Mouse (Mus musculus) layer of hippocampus, postnatal 36 days (tissue): ENCODE results near the gene Samm50. TPM values are rescaled to one million over a fixed set of nuclear protein-coding genes. Genes with fewer than 3 reads are reported as not detected.
"Not testable (repeated sequence)": the region's sequence is repeated elsewhere in the genome, so short reads cannot be mapped to it uniquely, and the experiment has no call there.

Experiments used
- DNase-seq, 2 experiments: peaks; one replicate each; pipeline ENCODE4 v3.0.0; 2022
- total RNA-seq, 2 experiments: library from RNA; stranded (reverse); gene quantifications; 2 replicates each; pipeline ENCODE4 v1.2.3; 2021

The Samm50 gene
- 10 to 100 TPM; 93.0 to 93.1 TPM for total RNA-seq

DNA sequence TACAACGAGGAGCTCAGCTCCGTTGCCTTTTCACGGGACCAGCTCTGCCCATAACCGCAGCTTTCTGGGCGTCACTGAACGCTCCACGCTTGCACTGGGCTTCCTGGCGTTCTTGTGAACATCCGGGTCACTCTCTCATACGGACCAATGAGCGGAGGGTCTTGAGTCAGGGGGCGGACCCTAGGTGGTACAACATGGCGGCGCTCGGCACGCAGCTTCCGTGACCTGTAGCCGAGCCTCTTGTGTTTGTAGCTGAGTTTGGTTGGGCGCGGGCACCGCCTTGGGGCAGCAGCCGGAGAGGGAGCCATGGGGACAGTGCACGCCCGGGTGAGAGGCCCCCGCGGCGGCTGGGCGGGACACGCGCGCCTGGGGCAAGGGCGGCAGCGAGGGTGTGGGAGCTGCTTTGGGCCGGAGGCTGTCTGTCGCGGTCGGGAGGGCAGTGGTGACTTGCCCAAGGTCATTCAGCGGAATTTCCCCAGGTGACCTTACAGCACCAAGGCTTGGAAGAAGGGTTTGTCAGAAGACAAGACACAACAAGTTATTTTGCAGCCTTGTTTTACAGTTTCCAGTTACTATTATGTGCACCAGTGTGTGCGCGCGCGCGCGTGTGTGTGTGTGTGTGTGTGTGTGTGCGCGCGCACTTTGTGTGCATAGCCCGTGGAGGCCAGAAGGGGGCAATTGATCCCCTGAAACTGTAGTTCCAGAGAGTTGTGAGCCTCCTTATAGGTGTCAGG lies at the start of gene Samm50:
Gene Samm50, plus strand, starts transcription at position 184 of the 734 bp plus-strand sequence.
- DNase-seq, result peak; percentile 91 to 92

- DNase-seq, result no peak
These were observed 35.9 kb upstream of the Samm50 start for GRCm38 (mm10) chr15:84156158-84156557.

- not testable (repeated sequence) for DNase-seq
These were observed 34.5 kb upstream of the Samm50 start for GRCm38 (mm10) chr15:84157530-84157929.

DNA sequence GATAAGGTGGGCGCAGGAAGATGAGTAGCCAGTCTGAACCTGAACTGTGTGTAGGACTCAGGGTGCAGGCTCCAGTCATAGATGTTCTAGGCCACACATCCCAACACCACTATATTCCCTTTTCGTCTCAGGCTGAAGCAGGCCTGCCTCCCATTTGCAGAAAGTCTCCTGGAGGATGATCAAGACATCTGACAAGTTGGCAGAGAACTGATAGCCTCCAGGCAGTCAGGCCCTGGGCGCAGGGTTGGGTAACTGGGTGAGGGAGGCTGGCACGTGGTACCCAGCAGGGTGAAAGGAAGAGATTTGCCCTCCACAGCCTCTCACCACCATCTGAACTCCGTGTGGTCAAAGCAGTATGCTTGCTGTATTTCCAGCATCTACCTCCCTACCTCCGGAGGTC lies 30.2 kb upstream of the Samm50 start:
- no peak for DNase-seq

DNA sequence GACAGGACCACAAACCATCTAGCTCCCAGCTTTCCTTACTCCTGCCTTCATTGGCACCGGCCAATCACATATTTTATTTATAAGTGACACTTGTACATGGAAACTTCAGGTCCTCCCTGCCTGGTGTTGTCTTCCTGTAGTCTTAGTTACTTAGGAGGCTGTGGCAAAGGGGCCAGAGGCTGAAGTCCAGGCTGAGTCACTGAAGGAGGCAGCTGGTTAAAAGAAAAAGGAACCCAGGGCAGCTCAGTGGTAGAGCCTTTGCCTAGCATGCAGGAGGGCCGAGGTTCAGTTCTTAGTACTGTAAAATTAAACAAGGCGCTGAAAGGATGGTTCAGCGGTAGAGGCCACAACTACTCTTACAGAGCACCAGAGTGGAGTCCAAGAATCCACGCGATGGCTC lies 25.2 kb upstream of the Samm50 start:
- DNase-seq, result no peak

GRCm38 (mm10) chr15:84167600-84167999 lies 24.4 kb upstream of the Samm50 start, which contains the start of gene Pnpla3:
Pnpla3 (plus strand) TSS chr15:84167837.
- peak; percentile 96 for DNase-seq

- DNase-seq, result no peak
These were observed 23.6 kb upstream of the Samm50 start for GRCm38 (mm10) chr15:84168170-84169161.

DNA sequence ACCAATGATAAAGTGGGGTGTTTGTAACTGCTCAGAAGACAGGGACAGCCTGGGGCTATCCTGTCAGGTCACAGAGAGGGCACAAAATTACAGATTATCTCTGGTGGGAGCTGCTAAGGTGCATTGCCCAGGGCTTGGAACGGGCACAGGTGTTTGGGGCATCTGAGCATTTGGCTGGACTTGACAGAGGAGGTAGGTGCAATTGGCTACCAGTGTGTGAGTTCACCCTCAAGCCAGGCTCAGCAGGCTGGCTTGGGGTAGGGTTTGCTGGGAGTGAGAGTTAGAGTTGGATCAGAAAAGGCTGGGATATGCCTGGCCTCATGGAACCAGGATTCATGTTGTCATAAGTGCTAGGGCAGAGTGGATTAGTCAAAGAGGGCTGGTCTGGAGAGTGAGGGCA lies 22.5 kb upstream of the Samm50 start:
- no peak for DNase-seq

GRCm38 (mm10) chr15:84171166-84171565 lies 20.9 kb upstream of the Samm50 start:
- DNase-seq, result no peak

GRCm38 (mm10) chr15:84178733-84179132 lies 13.3 kb upstream of the Samm50 start:
- peak; percentile 32 to 35 for DNase-seq

- DNase-seq, result no peak
These were observed 10.0 kb upstream of the Samm50 start for GRCm38 (mm10) chr15:84182000-84182399.

GRCm38 (mm10) chr15:84183967-84184366 lies 8.1 kb upstream of the Samm50 start:
- DNase-seq, result no peak

DNA sequence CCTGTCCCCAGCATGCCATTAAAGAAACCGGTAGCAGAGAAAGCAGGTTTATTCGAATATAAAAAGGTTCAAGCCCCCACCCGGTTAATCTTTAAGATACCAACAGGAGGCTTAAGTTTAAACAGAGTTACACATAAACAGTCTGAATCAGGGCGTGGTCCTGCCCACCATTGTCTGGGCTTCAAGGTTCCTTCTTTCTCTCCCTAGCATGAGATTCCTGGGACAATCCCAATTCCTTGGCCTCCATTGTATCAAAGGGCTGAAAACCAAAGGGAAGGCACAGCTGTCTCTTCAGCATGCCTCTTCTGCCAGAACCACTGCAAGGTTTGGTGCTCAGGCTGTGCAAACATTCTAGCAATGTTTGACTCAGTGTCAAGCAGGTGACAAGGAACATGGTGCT lies 5.8 kb upstream of the Samm50 start:
- DNase-seq, result no peak

- DNase-seq, result no peak
These were observed 3.0 kb upstream of the Samm50 start for GRCm38 (mm10) chr15:84188887-84189530.

DNA sequence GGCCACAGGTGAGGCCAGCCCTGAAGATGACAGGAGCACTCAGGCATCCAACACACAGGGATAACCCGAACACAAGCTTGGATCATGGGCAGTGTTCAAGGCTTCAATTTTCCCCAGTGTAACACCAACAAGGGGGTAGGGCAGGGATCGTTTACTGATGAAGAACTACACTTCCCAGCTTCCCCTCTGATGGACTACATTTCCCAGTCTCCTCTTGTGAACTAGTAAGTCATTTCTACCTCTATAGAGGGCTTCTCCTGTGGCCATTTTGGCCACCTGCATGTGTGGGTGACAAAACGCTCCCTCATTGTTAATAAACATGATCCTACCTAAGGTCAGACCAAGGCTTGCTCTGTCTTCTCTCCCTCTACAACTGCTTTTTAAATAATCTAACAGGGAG lies 2.2 kb upstream of the Samm50 start:
- no peak for DNase-seq

DNA sequence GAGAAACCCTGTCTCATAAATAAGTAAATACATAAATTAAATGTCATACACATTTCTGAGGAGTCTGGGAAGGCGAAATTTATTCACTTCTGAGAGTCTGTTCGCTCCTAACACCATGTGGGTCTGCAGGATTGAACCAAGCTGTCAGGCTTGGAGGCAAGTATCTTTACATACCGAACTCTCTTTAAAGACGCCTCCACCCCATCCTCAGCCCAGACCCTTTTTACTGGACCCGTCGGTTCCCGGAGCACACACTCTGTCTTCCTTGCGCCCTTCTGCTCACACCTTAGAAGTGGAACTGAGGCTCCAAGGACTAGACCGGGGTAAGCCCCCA lies 350 bp upstream of the Samm50 start:
- DNase-seq, result no peak

GRCm38 (mm10) chr15:84196486-84197165 lies 4.6 kb downstream of the Samm50 start:
- no peak for DNase-seq

- DNase-seq, result no peak
These were observed 15.3 kb downstream of the Samm50 start for GRCm38 (mm10) chr15:84207327-84207726.

GRCm38 (mm10) chr15:84209517-84210412 lies 17.7 kb downstream of the Samm50 start:
- no peak for DNase-seq

- no peak for DNase-seq
These were observed 18.4 kb downstream of the Samm50 start for GRCm38 (mm10) chr15:84210461-84210860.

- no peak for DNase-seq
These were observed 18.9 kb downstream of the Samm50 start for GRCm38 (mm10) chr15:84210941-84211340.
